Mouse (Mus musculus) inflammation-experienced regulatory T-cells (primary cell): ENCODE data around the gene Kcna4. TPM values are rescaled to one million over a fixed set of nuclear protein-coding genes. Genes with fewer than 3 reads are reported as not detected.

Source experiments
- polyA plus RNA-seq, 2 experiments: library from polyadenylated mRNA; unstranded; fragments of 100-300 nt; shearing (Covaris generic); gene quantifications; one replicate each; pipeline ENCODE4 v1.2.1; 2017

Gene Kcna4
- polyA plus RNA-seq = not detected

GRCm38 (mm10) chr2:107289990-107290696, at the start of gene Kcna4:
TSS of gene Kcna4 (plus strand) at chr2:107290639.

Other genes with a start within 250 kb of the Kcna4 start
- not detected for gene Fshb, start 231.0 kb upstream of the Kcna4 start, polyA plus RNA-seq